In the genomic region with DNA sequence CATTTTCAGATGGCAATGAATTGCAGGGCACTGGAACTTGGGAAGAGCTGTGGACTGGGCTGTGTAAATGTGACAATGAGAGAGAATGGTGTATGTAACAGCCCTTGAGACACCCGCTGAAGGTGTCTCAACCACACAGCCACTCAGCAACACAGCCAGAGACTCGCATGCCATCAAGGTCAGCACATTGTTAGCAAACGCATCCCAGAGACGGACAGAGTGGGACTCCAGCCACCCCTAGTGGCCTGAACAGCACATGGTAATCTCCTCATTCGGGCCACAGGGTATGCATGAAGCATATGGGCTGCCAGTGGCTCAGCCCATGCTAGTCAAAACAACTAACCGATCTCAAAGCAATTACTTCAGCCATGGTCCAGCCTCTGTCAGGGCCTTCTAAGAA, we compare ENCODE assay signal across 19 mouse cellular contexts.
DNase-seq lines count a peak whose midpoint lies in the region; ATAC-seq and TF ChIP-seq lines count a peak whose summit lies in the region.
"Had no signal": no experiment of that assay in that cellular context is flagged by ENCODE, and none has a peak within 500 bp of the region (broad histone marks: within the 10 kb centered on the region; RNA-seq: fewer than 3 reads in every experiment).

No protein-coding gene starts in this region.

- TF ChIP-seq POLR2A in brain, embryonic 14.5 days (IDR thresholded peaks at IDR 0.05; ENCODE audit: borderline replicate concordance, extremely low read depth, insufficient read depth, insufficient read length, poor library complexity, severe bottlenecking), result no peak

- no peaks in the 10 kb centered on the region for H3K9me3 ChIP-seq in hindbrain, postnatal 0 days (ENCODE audit: low read length)
- H3K9me3 ChIP-seq in hindbrain, embryonic 10.5 days, result no peaks in the 10 kb centered on the region
- H3K9me3 ChIP-seq in lung, embryonic 14.5 days (ENCODE audit: low read depth, low read length), result no peaks in the 10 kb centered on the region
- H3K9me3 ChIP-seq: embryonic facial prominence, embryonic 10.5 days; heart, embryonic 12.5 days; hindbrain, embryonic 15.5 days; midbrain, embryonic 13.5 days; neural tube, embryonic 13.5 days had no signal

- H3K27me3 ChIP-seq in hindbrain, postnatal 0 days (ENCODE audit: insufficient read depth, low read length), result no peaks in the 10 kb centered on the region
- no peaks in the 10 kb centered on the region for H3K27me3 ChIP-seq in hindbrain, embryonic 10.5 days (ENCODE audit: insufficient read depth, poor library complexity, severe bottlenecking)
- no peaks in the 10 kb centered on the region for H3K27me3 ChIP-seq in lung, embryonic 14.5 days (ENCODE audit: insufficient read depth, low read length)
- H3K27me3 ChIP-seq: heart, embryonic 12.5 days; hindbrain, embryonic 15.5 days; midbrain, embryonic 13.5 days; neural tube, embryonic 13.5 days had no signal

- H3K4me2 ChIP-seq in hindbrain, postnatal 0 days (ENCODE audit: low read depth, low read length), result no peak overlapping the region
- no peak overlapping the region for H3K4me2 ChIP-seq in lung, embryonic 14.5 days
- H3K4me2 ChIP-seq: heart, embryonic 12.5 days; hindbrain, embryonic 15.5 days; midbrain, embryonic 13.5 days; neural tube, embryonic 13.5 days had no signal

- no peak for ATAC-seq in hindbrain, postnatal 0 days
- ATAC-seq in lung, embryonic 14.5 days (ENCODE audit: insufficient read depth), result no peak
- ATAC-seq: midbrain, embryonic 13.5 days had no signal

- H3K36me3 ChIP-seq in hindbrain, postnatal 0 days (ENCODE audit: insufficient read depth, low read length), result no peaks in the 10 kb centered on the region; the same call in 1 of the 2 replicates
- no peaks in the 10 kb centered on the region for H3K36me3 ChIP-seq in hindbrain, embryonic 10.5 days
- H3K36me3 ChIP-seq in lung, embryonic 14.5 days (ENCODE audit: insufficient read depth), result no peaks in the 10 kb centered on the region
- H3K36me3 ChIP-seq: embryonic facial prominence, embryonic 10.5 days; heart, embryonic 12.5 days had no signal

- WGBS in hindbrain, postnatal 0 days, result 74% methylated on average over 6 of the region's 6 CpGs
- 78% methylated on average over 6 of the region's 6 CpGs for WGBS in hindbrain, embryonic 10.5 days
- 58% methylated on average over 6 of the region's 6 CpGs for WGBS in lung, embryonic 14.5 days

- no peak overlapping the region for H3K27ac ChIP-seq in hindbrain, postnatal 0 days
- H3K27ac ChIP-seq in hindbrain, embryonic 10.5 days, result no peak overlapping the region
- no peak overlapping the region for H3K27ac ChIP-seq in lung, embryonic 14.5 days (ENCODE audit: low read depth)
- H3K27ac ChIP-seq: embryonic facial prominence, embryonic 10.5 days; hindbrain, embryonic 15.5 days; midbrain, embryonic 13.5 days; neural tube, embryonic 13.5 days had no signal

- TF ChIP-seq CTCF in hindbrain, postnatal 0 days (IDR thresholded peaks at IDR 0.05; ENCODE audit: low read depth), result peak; percentile 45
- peak; percentile 42 for TF ChIP-seq CTCF in lung, embryonic 14.5 days (IDR thresholded peaks at IDR 0.05; ENCODE audit: low read depth)
- TF ChIP-seq CTCF in brain, embryonic 14.5 days (IDR thresholded peaks at IDR 0.05; ENCODE audit: borderline replicate concordance, extremely low read depth, insufficient read depth, insufficient read length), result peak; percentile 13; the same call in 1 of the 2 replicates

- DNase-seq in adrenal gland, adult 2 months, result peak; percentile 18
- DNase-seq in adrenal gland, adult 8-10 months, result no peak
- DNase-seq in hindbrain, postnatal 0 days (ENCODE audit: low spot score), result no peak
- no peak for DNase-seq in hindbrain, embryonic 10.5 days (ENCODE audit: low spot score)
- DNase-seq in lung, embryonic 14.5 days, result no peak
- DNase-seq in lung, adult 18-20 months, result no peak
- no peak for DNase-seq in brain, embryonic 14.5 days (ENCODE audit: low read depth)
- no peak for DNase-seq in spleen, postnatal 14 days (ENCODE audit: low spot score in 2 of 2)
- DNase-seq: cerebellum, postnatal 36 days; heart, postnatal 36 days; kidney, adult 11 months; kidney, postnatal 10 days; left cerebral cortex, postnatal 4 days; thymus, adult 2 months had no signal

- H3K9ac ChIP-seq in hindbrain, postnatal 0 days (replicated peaks; ENCODE audit: low read length), result no peak overlapping the region
- H3K9ac ChIP-seq in lung, embryonic 14.5 days, result no peak overlapping the region
- H3K9ac ChIP-seq: heart, embryonic 12.5 days; hindbrain, embryonic 15.5 days; midbrain, embryonic 13.5 days; neural tube, embryonic 13.5 days had no signal

- H3K4me1 ChIP-seq in hindbrain, postnatal 0 days (ENCODE audit: insufficient read depth, low read length), result no peaks in the 10 kb centered on the region; the same call in 1 of the 2 replicates
- H3K4me1 ChIP-seq in hindbrain, embryonic 10.5 days (replicated peaks), result no peaks in the 10 kb centered on the region
- H3K4me1 ChIP-seq in lung, embryonic 14.5 days (ENCODE audit: insufficient read depth), result no peaks in the 10 kb centered on the region
- H3K4me1 ChIP-seq: embryonic facial prominence, embryonic 10.5 days had no signal

- H3K4me3 ChIP-seq in hindbrain, postnatal 0 days (ENCODE audit: low read length), result no peak overlapping the region
- no peak overlapping the region for H3K4me3 ChIP-seq in hindbrain, embryonic 10.5 days
- no peak overlapping the region for H3K4me3 ChIP-seq in lung, embryonic 14.5 days (ENCODE audit: low read depth, low read length)
- H3K4me3 ChIP-seq: embryonic facial prominence, embryonic 10.5 days; heart, embryonic 12.5 days; hindbrain, embryonic 15.5 days; midbrain, embryonic 13.5 days; neural tube, embryonic 13.5 days had no signal
